Mouse (Mus musculus): ENCODE results near the gene Entpd1. TPM values are rescaled to one million over a fixed set of nuclear protein-coding genes. Genes with fewer than 3 reads are reported as not detected.

Entpd1 gene
- polyA plus RNA-seq, 1 experiment from 2014 or later = 8.5 TPM

DNA sequence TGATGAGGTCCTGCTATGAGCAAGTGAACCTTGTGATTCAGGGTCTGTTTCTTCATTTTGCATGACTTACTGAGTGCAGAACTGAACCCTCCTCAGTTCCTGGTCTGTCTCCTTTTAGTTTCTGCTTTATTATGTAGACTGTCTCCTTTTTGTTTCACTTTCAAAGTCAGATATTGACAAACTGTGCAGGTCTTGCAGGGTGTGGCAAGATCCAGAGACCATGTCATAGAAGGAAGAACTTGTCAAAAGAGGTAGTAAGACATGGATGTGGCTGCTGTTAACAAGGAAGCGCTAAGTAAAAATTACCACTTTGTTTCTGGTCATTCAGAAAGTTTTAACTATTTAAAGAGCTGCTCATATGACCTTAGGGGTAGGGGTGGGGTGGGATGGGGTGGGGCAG lies 72.0 kb downstream of the Entpd1 start:
- WGBS = 100% methylated on average over 1 of the region's 1 CpGs
- no peak overlapping the region for H3K4me2 ChIP-seq (replicated peaks; ENCODE audit: low read depth, low read length)
- H3K36me3 ChIP-seq (ENCODE audit: control insufficient read depth, insufficient read depth, low read length) = no peaks in the 10 kb centered on the region
- ATAC-seq (ENCODE audit: low FRiP score) (no peak), DNase-seq (ENCODE audit: low spot score) (no peak)
- no peak overlapping the region for H3K9ac ChIP-seq (ENCODE audit: low read depth, low read length)
- no peaks in the 10 kb centered on the region for H3K9me3 ChIP-seq (ENCODE audit: control insufficient read depth, low read length)
- H3K4me3 ChIP-seq (ENCODE audit: low read depth, low read length) = no peak overlapping the region
- no peak overlapping the region for H3K27ac ChIP-seq (ENCODE audit: low read depth, low read length)
- H3K4me1 ChIP-seq (replicated peaks; ENCODE audit: control insufficient read depth, insufficient read depth, low read length) = no peaks in the 10 kb centered on the region
- H3K27me3 ChIP-seq (ENCODE audit: control insufficient read depth, insufficient read depth, low read length) = no peaks in the 10 kb centered on the region

DNA sequence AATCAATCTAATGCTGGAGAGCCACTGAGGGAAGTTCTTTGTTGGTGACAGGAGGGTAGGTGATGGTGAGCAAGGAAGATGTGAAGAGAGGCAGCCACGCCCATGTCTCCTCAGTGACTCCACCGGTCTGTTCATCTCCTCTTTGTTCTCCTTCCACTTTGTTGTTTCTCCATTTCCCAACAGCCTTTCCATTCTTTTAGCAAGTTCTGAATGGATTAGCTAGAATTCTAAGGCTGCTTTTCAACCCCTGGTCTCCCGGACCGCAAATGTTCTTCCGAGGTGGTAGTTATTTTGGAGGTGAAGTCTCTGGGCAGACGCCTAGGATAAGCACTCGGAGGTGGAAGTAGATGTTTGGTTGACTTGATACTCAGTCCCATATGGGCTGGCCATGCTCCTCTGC lies 72.4 kb downstream of the Entpd1 start:
- 87% methylated on average over 7 of the region's 7 CpGs for WGBS
- no peak for DNase-seq (ENCODE audit: low spot score)

DNA sequence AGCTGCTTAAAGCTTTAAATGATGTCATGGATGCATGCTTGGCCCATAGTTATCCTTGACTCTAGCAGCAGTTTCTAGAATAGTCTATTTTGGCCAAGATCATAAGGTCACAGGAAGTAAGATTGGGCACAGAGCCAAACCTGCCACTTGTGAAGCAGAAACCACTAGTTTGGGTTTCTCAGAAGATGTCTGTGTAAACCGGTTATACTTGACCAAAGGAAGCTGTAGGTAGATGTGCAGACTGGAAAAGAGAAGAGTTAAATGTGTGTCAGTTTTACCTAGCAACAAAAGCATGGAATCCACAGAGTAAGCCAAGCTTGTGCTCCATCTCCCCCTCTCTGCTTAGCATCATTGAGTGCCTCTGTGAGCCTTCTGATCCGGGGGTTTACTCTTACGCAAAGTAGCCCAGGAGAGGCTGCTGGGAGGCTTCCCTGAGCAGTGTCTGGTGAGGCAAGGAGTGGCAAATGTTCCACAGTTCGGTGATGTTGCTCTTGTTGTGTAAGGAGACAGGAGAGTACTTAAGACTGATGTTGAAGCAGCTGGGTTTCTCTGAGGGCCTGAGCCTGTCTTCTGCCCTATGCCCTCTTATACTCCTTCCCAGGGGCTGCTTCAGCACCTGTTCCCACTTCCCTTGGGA lies 75.2 kb downstream of the Entpd1 start:
- no peak overlapping the region for H3K9ac ChIP-seq (ENCODE audit: low read depth, low read length)
- H3K4me2 ChIP-seq (replicated peaks; ENCODE audit: low read depth, low read length) = no peak overlapping the region
- H3K27ac ChIP-seq (ENCODE audit: low read depth, low read length) = no peak overlapping the region
- no peaks in the 10 kb centered on the region for H3K27me3 ChIP-seq (ENCODE audit: control insufficient read depth, insufficient read depth, low read length)
- H3K4me3 ChIP-seq (ENCODE audit: low read depth, low read length) = no peak overlapping the region
- ATAC-seq (ENCODE audit: low FRiP score) = no peak
- H3K9me3 ChIP-seq (ENCODE audit: control insufficient read depth, low read length) = no peaks in the 10 kb centered on the region
- WGBS = 82% methylated on average over 4 of the region's 4 CpGs
- no peaks in the 10 kb centered on the region for H3K36me3 ChIP-seq (ENCODE audit: control insufficient read depth, insufficient read depth, low read length)
- no peak for DNase-seq (ENCODE audit: low spot score)
- H3K4me1 ChIP-seq (replicated peaks; ENCODE audit: control insufficient read depth, insufficient read depth, low read length) = no peaks in the 10 kb centered on the region

More for the DNA sequence above, 72.4 kb downstream of the Entpd1 start:
- Histone ChIP-seq H3K36me3 (ENCODE audit: control insufficient read depth, insufficient read depth, low read length) (no peaks in the 10 kb centered on the region), H3K27ac (ENCODE audit: low read depth, low read length) (no peak overlapping the region), H3K9ac (ENCODE audit: low read depth, low read length) (no peak overlapping the region), H3K9me3 (ENCODE audit: control insufficient read depth, low read length) (no peaks in the 10 kb centered on the region), H3K4me3 (ENCODE audit: low read depth, low read length) (no peak overlapping the region), H3K27me3 (ENCODE audit: control insufficient read depth, insufficient read depth, low read length) (no peaks in the 10 kb centered on the region), H3K4me2 (replicated peaks; ENCODE audit: low read depth, low read length) (no peak overlapping the region), H3K4me1 (replicated peaks; ENCODE audit: control insufficient read depth, insufficient read depth, low read length) (no peaks in the 10 kb centered on the region)
- no peak for ATAC-seq (ENCODE audit: low FRiP score)

DNA sequence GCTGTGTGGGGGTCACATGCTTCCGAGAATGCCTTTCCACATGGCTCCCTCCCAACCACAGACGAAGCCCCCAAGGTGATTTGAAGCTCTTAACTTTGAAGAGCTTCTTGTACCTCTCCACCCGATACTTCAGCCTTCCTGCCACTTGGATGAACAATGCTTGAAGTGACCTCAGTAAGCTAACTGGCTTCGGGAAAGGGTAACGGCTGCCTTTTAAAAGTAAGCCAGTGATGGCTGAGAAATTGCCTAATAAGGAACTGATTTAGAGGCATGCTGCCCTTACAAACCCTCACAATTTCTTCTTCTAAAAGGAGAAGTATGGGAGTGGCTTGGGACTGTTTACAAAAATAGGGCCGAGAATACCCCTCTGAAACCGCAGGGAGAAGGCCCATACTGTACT lies 81.0 kb downstream of the Entpd1 start:
- Histone ChIP-seq H3K27me3 (ENCODE audit: control insufficient read depth, insufficient read depth, low read length) (no peaks in the 10 kb centered on the region), H3K4me1 (replicated peaks; ENCODE audit: control insufficient read depth, insufficient read depth, low read length) (no peaks in the 10 kb centered on the region), H3K4me3 (ENCODE audit: low read depth, low read length) (no peak overlapping the region), H3K27ac (ENCODE audit: low read depth, low read length) (no peak overlapping the region), H3K9ac (ENCODE audit: low read depth, low read length) (no peak overlapping the region), H3K9me3 (ENCODE audit: control insufficient read depth, low read length) (no peaks in the 10 kb centered on the region), H3K4me2 (replicated peaks; ENCODE audit: low read depth, low read length) (no peak overlapping the region), H3K36me3 (ENCODE audit: control insufficient read depth, insufficient read depth, low read length) (no peaks in the 10 kb centered on the region)
- DNase-seq (ENCODE audit: low spot score) = no peak
- no peak for ATAC-seq (ENCODE audit: low FRiP score)
- WGBS = 93% methylated on average over 7 of the region's 7 CpGs

DNA sequence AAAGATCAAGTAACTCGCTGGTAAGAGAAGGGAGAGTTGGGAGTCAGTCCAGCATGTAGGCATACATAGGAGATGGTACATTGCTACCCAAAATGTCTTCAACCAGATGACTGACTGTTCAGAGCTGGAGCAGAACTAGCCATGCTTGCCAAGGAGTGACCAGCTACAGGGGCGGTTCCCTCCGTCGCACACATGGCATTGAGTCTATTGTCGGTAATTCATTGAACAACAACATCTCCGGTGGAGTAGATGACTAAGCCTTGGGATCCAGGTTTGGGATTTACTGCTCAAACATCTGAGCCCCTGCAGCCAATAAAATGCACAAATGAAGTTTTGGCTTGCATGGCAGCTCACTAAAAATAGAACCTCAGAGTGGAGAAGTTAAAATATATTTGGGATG lies 84.0 kb downstream of the Entpd1 start:
- DNase-seq (ENCODE audit: low spot score) (no peak), ATAC-seq (ENCODE audit: low FRiP score) (no peak)
- Histone ChIP-seq H3K36me3 (ENCODE audit: control insufficient read depth, insufficient read depth, low read length) (no peaks in the 10 kb centered on the region), H3K27ac (ENCODE audit: low read depth, low read length) (no peak overlapping the region), H3K9me3 (ENCODE audit: control insufficient read depth, low read length) (no peaks in the 10 kb centered on the region), H3K9ac (ENCODE audit: low read depth, low read length) (no peak overlapping the region), H3K4me2 (replicated peaks; ENCODE audit: low read depth, low read length) (no peak overlapping the region), H3K4me3 (ENCODE audit: low read depth, low read length) (no peak overlapping the region), H3K27me3 (ENCODE audit: control insufficient read depth, insufficient read depth, low read length) (no peaks in the 10 kb centered on the region), H3K4me1 (replicated peaks; ENCODE audit: control insufficient read depth, insufficient read depth, low read length) (no peaks in the 10 kb centered on the region)
- 89% methylated on average over 6 of the region's 6 CpGs for WGBS

DNA sequence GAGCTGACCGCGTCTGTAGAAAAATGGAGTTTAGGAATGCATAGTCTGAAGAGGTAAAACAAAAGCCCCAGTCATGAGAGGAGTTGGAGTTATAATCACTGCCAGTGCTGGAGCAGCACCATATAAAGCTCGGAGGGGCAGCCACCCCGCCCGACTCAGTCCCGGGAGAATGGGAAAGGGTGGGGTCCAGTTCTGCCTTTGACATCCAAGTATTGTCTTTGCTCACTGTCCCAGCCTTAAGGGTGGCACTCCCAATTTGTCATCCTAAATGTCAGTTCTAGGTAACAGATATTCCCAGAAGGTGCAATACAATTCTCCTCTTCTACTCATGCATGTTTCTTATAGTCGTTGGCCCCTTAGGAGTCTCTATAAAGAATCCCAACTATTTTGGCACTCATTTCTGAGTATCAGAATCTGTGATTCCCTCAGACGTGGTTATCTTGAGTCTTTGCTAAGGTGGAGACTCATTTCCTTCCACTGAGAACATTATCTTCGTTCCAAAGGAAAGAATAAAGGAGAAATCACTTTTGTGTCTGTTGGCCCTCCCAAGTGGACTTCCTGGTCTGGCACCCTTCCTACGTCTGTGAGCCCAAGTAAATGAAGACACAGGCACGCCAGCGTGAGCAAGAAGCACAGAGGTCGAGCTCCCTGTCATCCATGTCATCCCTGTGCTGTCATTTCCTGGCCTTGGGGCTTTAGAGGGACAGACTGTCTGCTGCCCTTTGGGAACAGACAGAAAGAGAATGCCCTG lies 86.1 kb downstream of the Entpd1 start:
- H3K4me3 ChIP-seq (ENCODE audit: low read depth, low read length) = no peak overlapping the region
- H3K4me2 ChIP-seq (replicated peaks; ENCODE audit: low read depth, low read length) = no peak overlapping the region
- DNase-seq (ENCODE audit: low spot score) (no peak), ATAC-seq (ENCODE audit: low FRiP score) (no peak)
- no peaks in the 10 kb centered on the region for H3K9me3 ChIP-seq (ENCODE audit: control insufficient read depth, low read length)
- no peak overlapping the region for H3K9ac ChIP-seq (ENCODE audit: low read depth, low read length)
- H3K27me3 ChIP-seq (ENCODE audit: control insufficient read depth, insufficient read depth, low read length) = no peaks in the 10 kb centered on the region
- no peak overlapping the region for H3K27ac ChIP-seq (ENCODE audit: low read depth, low read length)
- H3K36me3 ChIP-seq (ENCODE audit: control insufficient read depth, insufficient read depth, low read length) = no peaks in the 10 kb centered on the region
- 77% methylated on average over 13 of the region's 13 CpGs for WGBS
- H3K4me1 ChIP-seq (replicated peaks; ENCODE audit: control insufficient read depth, insufficient read depth, low read length) = no peaks in the 10 kb centered on the region

DNA sequence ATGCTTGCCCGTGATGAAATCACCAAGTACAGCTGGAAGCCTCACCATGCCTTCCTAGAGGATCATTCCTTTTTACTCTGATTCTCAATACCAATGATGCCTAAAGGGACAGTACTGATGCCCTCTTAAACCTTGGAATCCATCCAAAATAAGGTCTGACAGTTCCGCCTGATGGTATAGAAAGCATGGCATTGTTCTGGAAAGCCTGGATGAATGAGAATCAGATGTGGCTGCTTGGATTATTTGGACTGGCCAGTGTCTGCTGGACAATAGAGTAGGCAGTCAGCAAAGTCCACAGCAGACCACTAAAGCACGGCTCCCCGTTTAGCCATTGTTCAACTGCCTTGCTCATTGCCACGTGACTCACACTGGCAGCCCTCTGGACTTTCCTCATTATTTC lies 87.7 kb downstream of the Entpd1 start:
- no peaks in the 10 kb centered on the region for H3K9me3 ChIP-seq (ENCODE audit: control insufficient read depth, low read length)
- no peak overlapping the region for H3K9ac ChIP-seq (ENCODE audit: low read depth, low read length)
- H3K36me3 ChIP-seq (ENCODE audit: control insufficient read depth, insufficient read depth, low read length) = no peaks in the 10 kb centered on the region
- no peak overlapping the region for H3K4me2 ChIP-seq (replicated peaks; ENCODE audit: low read depth, low read length)
- H3K4me3 ChIP-seq (ENCODE audit: low read depth, low read length) = no peak overlapping the region
- no peak overlapping the region for H3K27ac ChIP-seq (ENCODE audit: low read depth, low read length)
- no peaks in the 10 kb centered on the region for H3K27me3 ChIP-seq (ENCODE audit: control insufficient read depth, insufficient read depth, low read length)
- DNase-seq (ENCODE audit: low spot score) = no peak
- no peaks in the 10 kb centered on the region for H3K4me1 ChIP-seq (replicated peaks; ENCODE audit: control insufficient read depth, insufficient read depth, low read length)
- no peak for ATAC-seq (ENCODE audit: low FRiP score)
- WGBS = 58% methylated on average over 5 of the region's 5 CpGs

DNA sequence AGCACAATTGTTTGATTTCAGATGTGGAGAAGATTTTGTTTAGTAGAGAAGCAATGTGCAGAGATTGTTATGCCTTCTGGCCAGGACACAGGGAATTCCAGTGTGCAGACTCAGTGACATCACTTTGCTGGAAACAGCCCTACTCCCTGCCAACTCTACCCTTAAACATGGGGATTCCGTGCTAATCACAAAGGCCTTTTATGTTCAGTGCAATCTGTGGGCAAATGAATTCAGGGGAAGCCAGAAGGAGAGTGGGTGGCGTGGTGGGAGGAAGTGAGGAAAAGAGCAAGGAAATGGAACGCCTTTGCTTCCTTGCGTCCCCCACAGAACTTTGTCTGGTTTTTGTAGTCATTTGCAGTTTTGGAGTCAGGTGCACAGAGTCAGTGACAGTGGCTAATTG lies 90.2 kb downstream of the Entpd1 start:
- no peak overlapping the region for H3K4me3 ChIP-seq (ENCODE audit: low read depth, low read length)
- ATAC-seq (ENCODE audit: low FRiP score) (no peak), DNase-seq (ENCODE audit: low spot score) (no peak)
- no peaks in the 10 kb centered on the region for H3K36me3 ChIP-seq (ENCODE audit: control insufficient read depth, insufficient read depth, low read length)
- no peak overlapping the region for H3K4me2 ChIP-seq (replicated peaks; ENCODE audit: low read depth, low read length)
- H3K27ac ChIP-seq (ENCODE audit: low read depth, low read length) = no peak overlapping the region
- H3K27me3 ChIP-seq (ENCODE audit: control insufficient read depth, insufficient read depth, low read length) = no peaks in the 10 kb centered on the region
- WGBS = 57% methylated on average over 4 of the region's 4 CpGs
- no peak overlapping the region for H3K9ac ChIP-seq (ENCODE audit: low read depth, low read length)
- H3K4me1 ChIP-seq (replicated peaks; ENCODE audit: control insufficient read depth, insufficient read depth, low read length) = no peaks in the 10 kb centered on the region
- H3K9me3 ChIP-seq (ENCODE audit: control insufficient read depth, low read length) = no peaks in the 10 kb centered on the region
